Mouse (Mus musculus) lung, embryonic 16.5 days (tissue): ENCODE measurements around the gene Tbck. TPM values are rescaled to one million over a fixed set of nuclear protein-coding genes. Genes with fewer than 3 reads are reported as not detected.

Experiments used
- ATAC-seq: fragments of 200-750 bp; cut with Nextera tagmentation; 2 replicates; pipeline ENCODE4 v1.8.0; 2017; ENCODE audit warnings: low read depth, mild to moderate bottlenecking, moderate library complexity
- H3K27ac ChIP-seq: fragments of 300-500 bp; sonication (generic); 2 replicates; pipeline ENCODE4 v1.5.1; 2014; ENCODE audit warnings: mild to moderate bottlenecking, control low read depth, low read length
- H3K27me3 ChIP-seq: fragments of 300-500 bp; sonication (generic); 2 replicates; pipeline ENCODE4 v1.6.1; 2014; ENCODE audit warnings: low read depth, low read length, mixed read lengths; ENCODE audit not compliant: control insufficient read depth, insufficient read depth
- H3K36me3 ChIP-seq: fragments of 300-500 bp; sonication (generic); 2 replicates; pipeline ENCODE4 v1.6.1; 2014; ENCODE audit warnings: low read length; ENCODE audit not compliant: control insufficient read depth, insufficient read depth
- H3K4me1 ChIP-seq: fragments of 300-500 bp; sonication (generic); replicated peaks from 2 replicates; pipeline ENCODE4 v1.6.1; 2014; ENCODE audit warnings: low read length, mixed read lengths; ENCODE audit not compliant: control insufficient read depth, insufficient read depth
- H3K4me2 ChIP-seq: fragments of 300-500 bp; sonication (generic); 2 replicates; pipeline ENCODE4 v1.6.1; 2014; ENCODE audit warnings: low read depth, low read length, control low read depth
- H3K4me3 ChIP-seq: fragments of 300-500 bp; sonication (generic); 2 replicates; pipeline ENCODE4 v1.5.1; 2014; ENCODE audit warnings: mild to moderate bottlenecking, low read length, control low read depth
- H3K9ac ChIP-seq: fragments of 300-500 bp; sonication (generic); 2 replicates; pipeline ENCODE4 v1.6.1; 2014; ENCODE audit warnings: low read length, control low read depth
- H3K9me3 ChIP-seq: fragments of 300-500 bp; sonication (generic); 2 replicates; pipeline ENCODE4 v1.6.1; 2016; ENCODE audit warnings: low read length; ENCODE audit not compliant: control insufficient read depth
- WGBS: fragments of 180-500 bp; shearing (Covaris S2); extraction: QIAGEN DNeasy Blood & Tissue Kit; methylation state at CpG from one replicate; pipeline ENCODE4 v1.1.7; 2014; 5-methylcytosine and 5-hydroxymethylcytosine counted together
- polyA plus RNA-seq: library from polyadenylated mRNA; unstranded; fragments of >200 nt; fragmentation: Nextera tagmentation; extraction: Ambion mirVana; gene quantifications from 2 replicates; pipeline ENCODE4 v1.2.1, GENCODE M21; 2015

Tbck gene
- polyA plus RNA-seq, 1 experiment from 2014 or later, result 17.2 TPM

GRCm38 (mm10) chr3:132865596-132865995 is 181.7 kb downstream of the Tbck start:
- no peak for ATAC-seq
- Histone ChIP-seq H3K27me3 (no peaks in the 10 kb centered on the region; the same call in 1 of the 2 replicates), H3K4me1 (peaks cover under 1% of the 10 kb centered on the region), H3K9ac (no peak overlapping the region), H3K27ac (no peak overlapping the region), H3K36me3 (no peaks in the 10 kb centered on the region), H3K4me2 (no peak overlapping the region), H3K4me3 (no peak overlapping the region), H3K9me3 (no peaks in the 10 kb centered on the region)
- WGBS, result 70% methylated on average over 4 of the region's 4 CpGs

GRCm38 (mm10) chr3:132866984-132867383 is 183.0 kb downstream of the Tbck start:
- H3K9me3 ChIP-seq, result no peaks in the 10 kb centered on the region
- H3K4me2 ChIP-seq, result no peak overlapping the region
- H3K27me3 ChIP-seq, result no peaks in the 10 kb centered on the region; the same call in 1 of the 2 replicates
- ATAC-seq, result no peak
- WGBS, result 73% methylated on average over 3 of the region's 3 CpGs
- no peaks in the 10 kb centered on the region for H3K36me3 ChIP-seq
- no peak overlapping the region for H3K4me3 ChIP-seq
- peaks cover 2% of the 10 kb centered on the region; the same call in 1 of the 2 replicates for H3K4me1 ChIP-seq
- H3K27ac ChIP-seq, result no peak overlapping the region
- H3K9ac ChIP-seq, result no peak overlapping the region

- Histone ChIP-seq H3K4me2 (no peak overlapping the region), H3K4me3 (no peak overlapping the region), H3K9ac (no peak overlapping the region), H3K9me3 (no peaks in the 10 kb centered on the region), H3K27me3 (no peaks in the 10 kb centered on the region; the same call in 1 of the 2 replicates), H3K27ac (no peak overlapping the region), H3K36me3 (no peaks in the 10 kb centered on the region), H3K4me1 (peaks cover 2% of the 10 kb centered on the region; the same call in 1 of the 2 replicates)
- 52% methylated on average over 2 of the region's 2 CpGs for WGBS
- peak; percentile 39 for ATAC-seq
Measured at GRCm38 (mm10) chr3:132868838-132869237, 184.9 kb downstream of the Tbck start.

- Histone ChIP-seq H3K9ac (no peak overlapping the region), H3K4me2 (no peak overlapping the region), H3K4me3 (no peak overlapping the region), H3K36me3 (no peaks in the 10 kb centered on the region), H3K27ac (no peak overlapping the region), H3K9me3 (no peaks in the 10 kb centered on the region), H3K4me1 (peaks cover 2% of the 10 kb centered on the region; the same call in 1 of the 2 replicates), H3K27me3 (no peaks in the 10 kb centered on the region)
- no peak for ATAC-seq
- WGBS, result 86% methylated on average over 6 of the region's 6 CpGs
Measured at GRCm38 (mm10) chr3:132870079-132870478, 186.1 kb downstream of the Tbck start.

GRCm38 (mm10) chr3:132871318-132871904 is 187.5 kb downstream of the Tbck start:
- Histone ChIP-seq H3K9me3 (no peaks in the 10 kb centered on the region), H3K4me1 (peaks cover 2% of the 10 kb centered on the region; the same call in 1 of the 2 replicates), H3K4me2 (no peak overlapping the region), H3K27me3 (no peaks in the 10 kb centered on the region), H3K27ac (no peak overlapping the region), H3K36me3 (no peaks in the 10 kb centered on the region), H3K9ac (no peak overlapping the region), H3K4me3 (no peak overlapping the region)
- peak; percentile 63 for ATAC-seq
- WGBS, result 65% methylated on average over 9 of the region's 9 CpGs

GRCm38 (mm10) chr3:132873251-132873650 is 189.3 kb downstream of the Tbck start:
- no peaks in the 10 kb centered on the region for H3K9me3 ChIP-seq
- H3K4me1 ChIP-seq, result peaks cover 2% of the 10 kb centered on the region; the same call in 1 of the 2 replicates
- ATAC-seq, result peak; percentile 16; the same call in 1 of the 2 replicates

GRCm38 (mm10) chr3:132876011-132876708 is 192.2 kb downstream of the Tbck start:
- Histone ChIP-seq H3K36me3 (no peaks in the 10 kb centered on the region), H3K4me1 (0 out of 2 replicates have a peak, but pooled peaks cover 2% of the 10 kb centered on the region), H3K27ac (no peak overlapping the region), H3K4me2 (no peak overlapping the region), H3K9me3 (no peaks in the 10 kb centered on the region), H3K4me3 (no peak overlapping the region), H3K27me3 (no peaks in the 10 kb centered on the region), H3K9ac (no peak overlapping the region)
- WGBS, result 66% methylated on average over 14 of the region's 14 CpGs
- no peak for ATAC-seq

More at GRCm38 (mm10) chr3:132873251-132873650, 189.3 kb downstream of the Tbck start:
- H3K4me2 ChIP-seq, result no peak overlapping the region
- no peaks in the 10 kb centered on the region for H3K36me3 ChIP-seq
- H3K9ac ChIP-seq, result no peak overlapping the region
- H3K4me3 ChIP-seq, result no peak overlapping the region
- no peak overlapping the region for H3K27ac ChIP-seq
- H3K27me3 ChIP-seq, result no peaks in the 10 kb centered on the region
- 51% methylated on average over 6 of the region's 6 CpGs for WGBS

GRCm38 (mm10) chr3:132876933-132877676 is 193.2 kb downstream of the Tbck start:
- H3K9me3 ChIP-seq, result no peaks in the 10 kb centered on the region
- no peak overlapping the region for H3K9ac ChIP-seq
- 46% methylated on average over 10 of the region's 10 CpGs for WGBS
- no peaks in the 10 kb centered on the region for H3K4me1 ChIP-seq
- H3K36me3 ChIP-seq, result no peaks in the 10 kb centered on the region
- H3K4me2 ChIP-seq, result no peak overlapping the region
- H3K27ac ChIP-seq, result no peak overlapping the region
- no peak overlapping the region for H3K4me3 ChIP-seq
- no peaks in the 10 kb centered on the region for H3K27me3 ChIP-seq
- no peak for ATAC-seq

GRCm38 (mm10) chr3:132880361-132880760 is 196.4 kb downstream of the Tbck start:
- WGBS, result 77% methylated on average over 3 of the region's 3 CpGs
- H3K4me3 ChIP-seq, result no peak overlapping the region
- no peak for ATAC-seq
- no peaks in the 10 kb centered on the region for H3K36me3 ChIP-seq
- no peak overlapping the region for H3K4me2 ChIP-seq
- no peaks in the 10 kb centered on the region for H3K9me3 ChIP-seq
- no peaks in the 10 kb centered on the region for H3K27me3 ChIP-seq
- H3K9ac ChIP-seq, result no peak overlapping the region
- H3K4me1 ChIP-seq, result no peaks in the 10 kb centered on the region
- no peak overlapping the region for H3K27ac ChIP-seq
